Mouse (Mus musculus): ENCODE results near the gene Ppp1r1b. TPM values are rescaled to one million over a fixed set of nuclear protein-coding genes. Genes with fewer than 3 reads are reported as not detected.

The Ppp1r1b gene
- polyA plus RNA-seq, 2 experiments, result 2.9 to 3.6 TPM

GRCm38 (mm10) chr11:98367863-98368186 lies 19.6 kb downstream of the Ppp1r1b start:
- no peak overlapping the region for H3K27ac ChIP-seq (replicated peaks; ENCODE audit: low read depth, low read length)
- TF ChIP-seq POLR2A (IDR thresholded peaks at IDR 0.05; ENCODE audit: borderline replicate concordance, extremely low read depth, insufficient read depth, insufficient read length), result no peak
- no peaks in the 10 kb centered on the region for H3K27me3 ChIP-seq (ENCODE audit: control insufficient read depth, insufficient read depth, low read length)
- no peak overlapping the region for H3K4me3 ChIP-seq (replicated peaks; ENCODE audit: low read length)
- DNase-seq (ENCODE audit: low spot score) (no peak), ATAC-seq (ENCODE audit: low FRiP score, low read depth) (no peak)
- H3K9ac ChIP-seq (ENCODE audit: low read depth, low read length, severe bottlenecking), result no peak overlapping the region
- H3K4me1 ChIP-seq (ENCODE audit: control insufficient read depth, insufficient read depth, low read length), result no peaks in the 10 kb centered on the region
- H3K36me3 ChIP-seq (ENCODE audit: control insufficient read depth, insufficient read depth, low read length), result 0 out of 2 replicates have a peak, but pooled peaks cover under 1% of the 10 kb centered on the region
- H3K9me3 ChIP-seq (ENCODE audit: control insufficient read depth, low read length), result no peaks in the 10 kb centered on the region
- no peak overlapping the region for H3K4me2 ChIP-seq (replicated peaks; ENCODE audit: low read depth, low read length, severe bottlenecking)
- WGBS, result 86% methylated on average over 7 of the region's 7 CpGs

DNA sequence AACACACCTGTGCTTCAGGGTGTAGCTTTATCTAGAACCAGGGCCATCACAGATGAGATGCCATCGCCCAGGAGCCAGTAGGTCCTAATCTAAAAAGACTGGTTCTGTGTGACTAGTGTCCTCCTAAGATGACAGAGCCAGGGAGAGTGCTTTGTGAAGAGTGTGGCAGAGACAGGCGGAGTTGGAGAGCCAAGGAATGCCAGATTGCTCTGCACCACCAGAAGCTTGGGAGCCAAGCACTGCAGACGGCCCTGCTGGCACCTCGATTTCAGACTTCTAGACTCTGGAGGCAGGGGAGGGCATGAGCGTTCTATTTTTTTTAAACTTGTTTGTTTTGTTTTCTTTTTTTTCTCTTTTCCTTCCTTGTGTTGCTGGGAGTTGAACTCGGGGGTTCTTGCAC lies 21.1 kb downstream of the Ppp1r1b start:
- Histone ChIP-seq H3K4me2 (replicated peaks; ENCODE audit: low read depth, low read length, severe bottlenecking) (no peak overlapping the region), H3K27me3 (ENCODE audit: control insufficient read depth, insufficient read depth, low read length) (no peaks in the 10 kb centered on the region), H3K4me1 (ENCODE audit: control insufficient read depth, insufficient read depth, low read length) (no peaks in the 10 kb centered on the region), H3K27ac (replicated peaks; ENCODE audit: low read depth, low read length) (no peak overlapping the region), H3K9ac (ENCODE audit: low read depth, low read length, severe bottlenecking) (no peak overlapping the region), H3K36me3 (ENCODE audit: control insufficient read depth, insufficient read depth, low read length) (peaks cover 12% of the 10 kb centered on the region; the same call in 1 of the 2 replicates), H3K9me3 (ENCODE audit: control insufficient read depth, low read length) (no peaks in the 10 kb centered on the region), H3K4me3 (replicated peaks; ENCODE audit: low read length) (no peak overlapping the region)
- DNase-seq (ENCODE audit: low spot score), result no peak
- TF ChIP-seq POLR2A (IDR thresholded peaks at IDR 0.05; ENCODE audit: borderline replicate concordance, extremely low read depth, insufficient read depth, insufficient read length), result no peak
- 76% methylated on average over 6 of the region's 6 CpGs for WGBS
- ATAC-seq (ENCODE audit: low FRiP score, low read depth), result no peak

- Histone ChIP-seq H3K27ac (replicated peaks; ENCODE audit: low read depth, low read length) (no peak overlapping the region), H3K4me2 (replicated peaks; ENCODE audit: low read depth, low read length, severe bottlenecking) (no peak overlapping the region), H3K9me3 (ENCODE audit: control insufficient read depth, low read length) (no peaks in the 10 kb centered on the region), H3K4me3 (replicated peaks; ENCODE audit: low read length) (no peak overlapping the region), H3K27me3 (ENCODE audit: control insufficient read depth, insufficient read depth, low read length) (no peaks in the 10 kb centered on the region), H3K9ac (ENCODE audit: low read depth, low read length, severe bottlenecking) (no peak overlapping the region), H3K4me1 (ENCODE audit: control insufficient read depth, insufficient read depth, low read length) (no peaks in the 10 kb centered on the region), H3K36me3 (ENCODE audit: control insufficient read depth, insufficient read depth, low read length) (peaks cover 25% of the 10 kb centered on the region)
- no peak for TF ChIP-seq POLR2A (IDR thresholded peaks at IDR 0.05; ENCODE audit: borderline replicate concordance, extremely low read depth, insufficient read depth, insufficient read length)
- 93% methylated on average over 2 of the region's 2 CpGs for WGBS
- DNase-seq (ENCODE audit: low spot score) (no peak), ATAC-seq (ENCODE audit: low FRiP score, low read depth) (no peak)
These were observed 22.4 kb downstream of the Ppp1r1b start for GRCm38 (mm10) chr11:98370588-98370987.

DNA sequence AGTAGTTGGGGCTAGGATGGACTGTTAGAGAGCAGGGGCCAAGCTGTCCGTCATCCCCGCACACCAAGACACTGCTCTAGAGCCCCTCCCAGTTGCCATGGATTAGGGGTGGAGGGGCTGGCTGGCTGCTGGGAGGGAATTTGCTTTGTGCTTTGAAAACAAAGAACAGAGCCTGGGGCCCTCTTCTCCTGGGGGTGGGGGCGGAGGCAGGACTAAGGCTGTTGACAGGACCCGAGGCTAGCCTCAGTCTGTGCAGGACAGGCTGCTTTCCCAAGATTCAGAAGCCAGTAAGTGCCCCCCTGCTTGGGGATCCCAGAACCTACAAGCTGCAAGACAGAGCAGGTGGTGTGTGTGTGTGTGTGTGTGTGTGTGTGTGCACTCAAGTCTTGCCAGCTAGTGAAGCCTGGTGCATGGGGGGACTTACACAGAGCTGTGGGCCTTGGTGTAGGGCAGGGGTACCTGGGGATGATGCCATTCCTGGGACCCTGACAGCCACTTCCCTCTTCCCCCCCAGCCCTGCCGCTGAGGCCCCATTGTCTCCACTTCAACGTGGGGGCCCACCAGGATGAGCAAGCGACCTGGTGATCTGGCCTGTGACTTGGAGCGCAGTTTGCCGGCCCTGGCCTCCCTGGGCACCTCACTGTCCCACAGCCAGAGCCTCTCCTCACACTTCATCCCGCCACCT lies 23.5 kb downstream of the Ppp1r1b start:
- H3K9me3 ChIP-seq (ENCODE audit: control insufficient read depth, low read length), result no peaks in the 10 kb centered on the region
- no peak overlapping the region for H3K4me3 ChIP-seq (replicated peaks; ENCODE audit: low read length)
- H3K4me2 ChIP-seq (replicated peaks; ENCODE audit: low read depth, low read length, severe bottlenecking), result no peak overlapping the region
- TF ChIP-seq POLR2A (IDR thresholded peaks at IDR 0.05; ENCODE audit: borderline replicate concordance, extremely low read depth, insufficient read depth, insufficient read length), result no peak
- DNase-seq (ENCODE audit: low spot score) (no peak), ATAC-seq (ENCODE audit: low FRiP score, low read depth) (no peak)
- no peaks in the 10 kb centered on the region for H3K27me3 ChIP-seq (ENCODE audit: control insufficient read depth, insufficient read depth, low read length)
- H3K27ac ChIP-seq (replicated peaks; ENCODE audit: low read depth, low read length), result no peak overlapping the region
- WGBS, result 74% methylated on average over 6 of the region's 10 CpGs
- no peak overlapping the region for H3K9ac ChIP-seq (ENCODE audit: low read depth, low read length, severe bottlenecking)
- H3K4me1 ChIP-seq (ENCODE audit: control insufficient read depth, insufficient read depth, low read length), result no peaks in the 10 kb centered on the region
- peaks cover 35% of the 10 kb centered on the region for H3K36me3 ChIP-seq (ENCODE audit: control insufficient read depth, insufficient read depth, low read length)

DNA sequence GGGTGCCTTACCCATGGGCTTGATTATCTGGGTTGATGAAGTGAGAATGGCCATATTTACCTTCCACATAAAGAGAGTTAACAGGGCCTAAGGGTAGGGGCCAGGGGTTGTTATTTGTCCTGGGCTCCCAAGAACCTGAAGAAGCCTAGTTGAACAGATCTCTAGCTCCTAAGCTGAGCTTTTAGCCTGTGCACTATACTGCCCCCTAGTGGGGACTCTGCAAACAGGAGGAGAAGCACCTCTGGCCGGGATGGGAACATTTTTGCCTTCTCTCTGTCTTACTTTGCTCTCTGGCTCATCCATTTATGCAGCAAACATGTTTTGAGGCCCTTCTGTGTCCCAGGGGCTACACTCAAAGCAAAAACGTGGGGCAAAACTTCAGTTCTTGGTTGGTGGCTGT lies 24.2 kb downstream of the Ppp1r1b start:
- Histone ChIP-seq H3K27ac (replicated peaks; ENCODE audit: low read depth, low read length) (no peak overlapping the region), H3K4me2 (replicated peaks; ENCODE audit: low read depth, low read length, severe bottlenecking) (no peak overlapping the region), H3K27me3 (ENCODE audit: control insufficient read depth, insufficient read depth, low read length) (no peaks in the 10 kb centered on the region), H3K36me3 (ENCODE audit: control insufficient read depth, insufficient read depth, low read length) (peaks cover 43% of the 10 kb centered on the region), H3K9ac (ENCODE audit: low read depth, low read length, severe bottlenecking) (no peak overlapping the region), H3K9me3 (ENCODE audit: control insufficient read depth, low read length) (no peaks in the 10 kb centered on the region), H3K4me1 (ENCODE audit: control insufficient read depth, insufficient read depth, low read length) (no peaks in the 10 kb centered on the region), H3K4me3 (replicated peaks; ENCODE audit: low read length) (no peak overlapping the region)
- ATAC-seq (ENCODE audit: low FRiP score, low read depth) (no peak), DNase-seq (ENCODE audit: low spot score) (peak; percentile 54)
- no peak for TF ChIP-seq POLR2A (IDR thresholded peaks at IDR 0.05; ENCODE audit: borderline replicate concordance, extremely low read depth, insufficient read depth, insufficient read length)
- WGBS, result 5% methylated on average over 2 of the region's 2 CpGs
